Mouse (Mus musculus): ENCODE data around the gene Tha1. TPM values are rescaled to one million over a fixed set of nuclear protein-coding genes. Genes with fewer than 3 reads are reported as not detected.
A peak's percentile ranks its signal among the peaks of the same experiment; 100 is the strongest.
"Not testable (repeated sequence)": the region's sequence is repeated elsewhere in the genome, so short reads cannot be mapped to it uniquely, and the experiment has no call there.

Gene Tha1
- polyA plus RNA-seq, 1 experiment from 2014 or later = 5.2 TPM

DNA sequence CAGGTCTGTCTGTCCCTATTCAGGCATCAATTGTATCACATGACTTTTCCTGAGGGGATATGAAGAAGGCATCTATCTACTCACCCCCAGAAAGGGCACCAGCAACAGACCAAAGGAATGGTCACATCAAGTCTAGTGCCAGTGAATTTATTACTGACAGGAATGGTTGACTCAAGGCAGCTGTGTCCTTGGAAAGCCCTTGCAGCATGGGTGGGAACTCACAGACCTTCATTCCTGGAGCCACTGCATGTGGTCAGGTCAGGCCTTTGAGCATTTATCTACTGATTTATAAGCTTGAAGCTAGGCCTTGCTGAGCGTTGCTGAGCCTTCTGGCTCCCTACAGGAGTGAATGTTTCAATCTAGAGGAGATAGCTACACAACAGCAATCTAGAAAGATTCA, 32.4 kb downstream of the Tha1 start:
- no peak for DNase-seq (ENCODE audit: low spot score)
- no peak overlapping the region for H3K4me3 ChIP-seq

DNA sequence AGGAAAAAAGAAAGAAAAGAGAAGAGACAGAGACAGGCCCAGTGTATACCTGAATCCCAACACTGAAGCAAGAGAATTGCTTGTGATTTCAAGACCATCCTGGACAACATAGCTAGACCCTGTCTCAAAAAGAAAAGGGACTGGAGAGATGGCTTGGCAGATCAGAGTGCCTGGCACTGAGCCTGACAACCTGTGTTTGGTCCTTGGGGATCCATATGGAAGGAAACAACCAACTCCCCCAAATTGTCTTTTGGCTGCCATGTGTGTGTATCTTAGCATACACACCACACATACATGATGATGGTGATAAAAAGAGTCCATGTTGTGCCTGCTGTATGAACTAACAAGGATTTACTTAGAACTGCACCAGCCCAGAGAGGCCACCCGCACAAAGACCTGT, 34.3 kb downstream of the Tha1 start:
- WGBS = 86% methylated on average over 1 of the region's 1 CpGs
- no peak overlapping the region for H3K4me3 ChIP-seq
- no peak for DNase-seq (ENCODE audit: low spot score)
- no peaks in the 10 kb centered on the region for H3K27me3 ChIP-seq (ENCODE audit: low read depth, poor library complexity, severe bottlenecking)
- H3K4me1 ChIP-seq = peaks cover 4% of the 10 kb centered on the region; the same call in 1 of the 2 replicates
- no peak overlapping the region for H3K27ac ChIP-seq (replicated peaks)
- H3K9me3 ChIP-seq (replicated peaks) = no peaks in the 10 kb centered on the region
- no peaks in the 10 kb centered on the region for H3K36me3 ChIP-seq

More for the DNA sequence above, 32.4 kb downstream of the Tha1 start:
- Histone ChIP-seq H3K36me3 (no peaks in the 10 kb centered on the region), H3K9me3 (replicated peaks) (no peaks in the 10 kb centered on the region), H3K27ac (replicated peaks) (no peak overlapping the region), H3K27me3 (ENCODE audit: low read depth, poor library complexity, severe bottlenecking) (no peaks in the 10 kb centered on the region), H3K4me1 (peaks cover 4% of the 10 kb centered on the region; the same call in 1 of the 2 replicates)
- 67% methylated on average over 1 of the region's 1 CpGs for WGBS

DNA sequence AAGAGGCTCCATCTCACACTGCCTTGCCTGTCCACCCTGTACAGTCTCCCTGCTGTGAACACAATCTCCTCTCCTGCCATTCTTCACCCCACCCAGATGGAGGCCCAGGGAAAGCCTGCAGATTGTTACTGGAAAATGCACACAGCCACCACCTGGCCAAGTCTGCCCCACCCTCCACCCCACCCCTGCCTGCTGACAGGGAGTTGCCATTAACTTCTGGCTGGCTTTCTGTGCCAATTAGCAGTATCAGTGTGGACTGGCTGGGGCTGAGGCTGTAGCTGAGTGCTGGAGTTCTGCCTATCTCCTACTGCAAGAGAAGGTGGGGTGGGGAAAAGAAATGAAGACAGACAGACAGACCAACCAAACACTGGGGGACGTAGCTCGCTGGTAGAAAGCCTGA, 34.7 kb downstream of the Tha1 start:
- Histone ChIP-seq H3K4me3 (no peak overlapping the region), H3K36me3 (no peaks in the 10 kb centered on the region), H3K9me3 (replicated peaks) (no peaks in the 10 kb centered on the region), H3K4me1 (peaks cover 4% of the 10 kb centered on the region; the same call in 1 of the 2 replicates), H3K27ac (replicated peaks) (no peak overlapping the region), H3K27me3 (ENCODE audit: low read depth, poor library complexity, severe bottlenecking) (no peaks in the 10 kb centered on the region)
- no peak for DNase-seq (ENCODE audit: low spot score)
- 78% methylated on average over 2 of the region's 2 CpGs for WGBS

DNA sequence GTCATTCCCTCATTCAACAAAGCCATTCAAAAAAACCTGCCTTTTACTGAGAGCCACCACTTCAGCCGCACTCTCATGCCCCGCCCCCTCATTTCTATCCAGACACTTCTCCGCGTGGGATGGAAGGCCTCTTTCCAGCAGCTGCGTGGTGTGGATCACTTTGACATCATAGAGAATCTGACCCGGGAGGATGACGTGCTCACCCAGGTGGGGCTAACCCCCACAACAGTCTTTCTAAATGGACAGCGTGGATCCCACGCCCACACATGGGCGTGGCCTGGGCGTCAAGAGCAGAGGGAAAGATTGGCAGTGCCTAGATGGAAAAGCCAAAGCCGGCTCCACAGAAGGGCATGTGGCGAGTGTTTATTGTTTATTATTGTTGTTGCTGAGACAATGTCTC, 37.0 kb downstream of the Tha1 start:
- Histone ChIP-seq H3K27me3 (ENCODE audit: low read depth, poor library complexity, severe bottlenecking) (no peaks in the 10 kb centered on the region), H3K27ac (replicated peaks) (no peak overlapping the region), H3K9me3 (replicated peaks) (no peaks in the 10 kb centered on the region), H3K4me3 (peak overlapping the region; percentile 26; the same call in 1 of the 2 replicates), H3K36me3 (no peaks in the 10 kb centered on the region), H3K4me1 (peaks cover 17% of the 10 kb centered on the region)
- 29% methylated on average over 13 of the region's 13 CpGs for WGBS
- no peak for DNase-seq (ENCODE audit: low spot score)

DNA sequence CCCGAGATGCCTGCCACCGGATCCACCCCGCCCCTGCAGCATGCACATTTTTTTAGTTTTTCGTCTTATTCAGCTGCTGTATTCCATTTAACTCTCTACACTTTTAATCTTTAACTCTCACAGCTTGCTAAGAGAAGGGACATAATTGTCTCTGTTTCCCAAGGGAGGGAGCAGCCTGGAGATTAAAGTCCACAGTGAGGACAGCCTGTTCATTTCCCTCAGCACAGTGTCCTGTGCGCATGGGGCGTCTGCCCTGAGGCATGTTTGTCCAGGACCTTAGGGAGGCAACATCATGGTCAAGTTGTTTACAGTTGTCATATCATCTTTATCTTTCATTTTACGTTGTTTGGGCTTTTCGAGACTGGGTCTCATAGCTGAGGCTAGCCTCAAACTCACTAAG, 39.2 kb downstream of the Tha1 start:
- Histone ChIP-seq H3K4me1 (peaks cover 20% of the 10 kb centered on the region), H3K9me3 (replicated peaks) (no peaks in the 10 kb centered on the region), H3K4me3 (no peak overlapping the region), H3K27me3 (ENCODE audit: low read depth, poor library complexity, severe bottlenecking) (no peaks in the 10 kb centered on the region), H3K36me3 (no peaks in the 10 kb centered on the region), H3K27ac (replicated peaks) (no peak overlapping the region)
- WGBS = 97% methylated on average over 8 of the region's 8 CpGs
- DNase-seq (ENCODE audit: low spot score) = no peak

DNA sequence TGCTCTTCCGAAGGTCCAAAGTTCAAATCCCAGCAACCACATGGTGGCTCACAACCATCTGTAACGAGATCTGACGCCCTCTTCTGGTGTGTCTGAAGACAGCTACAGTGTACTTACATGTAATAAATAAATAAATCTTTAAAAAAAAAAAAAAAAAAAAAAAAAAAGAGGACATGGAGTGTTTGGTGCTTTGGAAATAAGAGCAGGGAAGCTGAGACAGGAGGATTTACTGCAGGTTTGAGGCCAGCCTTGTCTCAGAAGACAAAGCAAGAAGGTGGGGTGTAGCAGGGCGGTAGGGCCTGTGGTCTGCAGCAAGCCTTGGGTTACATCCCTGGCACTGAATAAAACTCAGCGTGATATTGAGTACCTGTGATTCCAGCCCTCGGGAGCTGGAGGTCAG, 39.8 kb downstream of the Tha1 start:
- H3K36me3 ChIP-seq; H3K4me3 ChIP-seq; H3K27me3 ChIP-seq (ENCODE audit: low read depth, poor library complexity, severe bottlenecking); H3K27ac ChIP-seq (replicated peaks); H3K9me3 ChIP-seq (replicated peaks); DNase-seq (ENCODE audit: low spot score): not testable (repeated sequence)
- peaks cover 25% of the 10 kb centered on the region for H3K4me1 ChIP-seq
- WGBS = 77% methylated on average over 6 of the region's 6 CpGs

DNA sequence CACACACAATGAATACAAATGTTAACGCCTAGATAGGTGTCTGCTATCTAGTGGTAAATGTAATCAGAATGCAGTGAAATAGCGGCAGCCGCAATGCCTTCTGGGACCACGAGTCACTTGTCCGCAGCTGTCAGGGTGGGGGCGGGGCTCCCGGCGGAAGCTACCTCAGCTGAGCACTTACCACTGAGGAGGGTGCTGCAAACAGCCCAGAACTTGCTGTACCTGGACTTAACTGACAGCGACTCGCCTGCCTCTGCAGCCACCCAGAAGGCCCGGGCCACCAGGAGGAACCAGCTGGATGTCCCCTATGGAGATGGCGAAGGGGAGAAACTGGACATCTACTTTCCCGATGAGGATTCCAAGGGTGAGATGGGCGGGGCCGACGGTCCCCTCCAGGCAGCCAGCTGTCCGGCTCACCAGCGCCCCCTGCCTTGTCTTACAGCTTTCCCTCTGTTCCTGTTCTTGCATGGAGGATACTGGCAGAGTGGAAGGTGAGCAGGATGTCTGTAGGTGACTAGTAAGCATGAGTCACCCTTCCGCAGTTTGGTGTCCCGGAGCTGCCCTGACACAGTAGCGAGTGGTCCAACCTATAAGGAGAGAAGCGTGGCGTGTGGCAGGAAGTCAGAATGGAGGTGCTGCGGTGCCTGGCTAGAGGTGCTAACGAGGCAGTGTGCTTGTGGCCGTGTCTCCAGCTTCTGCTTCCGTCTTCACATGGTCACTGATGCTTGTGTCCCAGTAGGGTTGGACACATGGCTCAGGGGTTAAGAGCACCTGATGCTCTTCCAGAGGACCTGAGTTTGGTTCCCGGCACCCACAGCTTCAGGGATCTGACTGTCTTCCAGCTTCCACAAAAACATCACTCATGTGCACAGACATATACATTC, 41.0 kb downstream of the Tha1 start:
- peak; percentile 86 for DNase-seq (ENCODE audit: low spot score)
- Histone ChIP-seq H3K4me1 (peaks cover 32% of the 10 kb centered on the region), H3K36me3 (no peaks in the 10 kb centered on the region), H3K27ac (replicated peaks) (peak overlapping the region; percentile 72), H3K4me3 (peak overlapping the region; percentile 54), H3K27me3 (ENCODE audit: low read depth, poor library complexity, severe bottlenecking) (no peaks in the 10 kb centered on the region), H3K9me3 (replicated peaks) (no peaks in the 10 kb centered on the region)
- WGBS = 16% methylated on average over 28 of the region's 28 CpGs

DNA sequence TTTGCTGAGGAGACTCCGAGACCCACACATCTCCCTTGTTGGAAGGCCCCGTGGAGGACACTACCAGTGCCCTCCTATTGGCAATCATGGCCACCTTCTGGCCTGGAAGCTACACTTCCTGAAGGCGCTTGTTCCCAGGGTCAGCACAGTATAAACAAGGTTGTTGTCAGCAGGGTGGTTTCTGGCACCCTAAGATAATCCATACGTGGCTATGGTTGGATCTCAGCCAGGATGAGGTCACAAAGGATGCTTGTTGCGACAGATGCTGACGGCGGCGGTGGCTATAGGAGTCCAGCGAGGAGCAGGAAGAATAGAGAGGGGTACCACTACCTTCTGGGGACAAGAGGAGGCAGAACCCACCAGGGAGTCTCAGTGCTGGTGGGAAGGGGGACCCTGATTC, 42.9 kb downstream of the Tha1 start:
- WGBS = 87% methylated on average over 9 of the region's 9 CpGs
- DNase-seq (ENCODE audit: low spot score) = no peak
- Histone ChIP-seq H3K36me3 (no peaks in the 10 kb centered on the region), H3K9me3 (replicated peaks) (no peaks in the 10 kb centered on the region), H3K27me3 (ENCODE audit: low read depth, poor library complexity, severe bottlenecking) (no peaks in the 10 kb centered on the region), H3K4me3 (no peak overlapping the region), H3K27ac (replicated peaks) (no peak overlapping the region), H3K4me1 (peaks cover 47% of the 10 kb centered on the region)

DNA sequence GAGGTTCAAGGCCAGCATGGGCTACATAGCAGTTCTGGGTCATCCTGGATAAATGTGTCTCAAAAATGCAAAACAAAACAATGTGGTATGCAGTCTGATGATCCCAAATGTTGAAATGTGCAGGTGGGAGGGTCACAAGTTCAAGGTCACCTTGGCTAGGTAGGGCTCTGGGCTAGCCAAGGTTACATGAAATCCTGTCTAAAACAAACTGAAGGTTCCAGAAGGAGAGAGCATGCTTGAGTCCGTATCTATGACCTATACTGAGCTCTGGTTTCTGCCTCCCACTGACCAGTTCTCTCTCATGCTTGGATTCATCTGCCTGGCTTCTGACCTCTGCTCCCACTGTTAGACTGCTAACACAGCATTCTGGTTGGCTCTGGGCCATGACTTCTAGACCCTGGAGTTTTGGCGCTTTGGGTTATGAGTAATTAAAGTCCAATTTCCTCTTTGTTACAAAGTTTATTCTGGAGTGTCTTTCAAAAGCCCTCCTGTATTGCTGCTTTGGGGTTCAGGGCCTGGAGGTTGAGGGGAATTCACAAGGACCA, 43.5 kb downstream of the Tha1 start:
- no peak overlapping the region for H3K27ac ChIP-seq (replicated peaks)
- 85% methylated on average over 2 of the region's 2 CpGs for WGBS
- no peak for DNase-seq (ENCODE audit: low spot score)
- no peaks in the 10 kb centered on the region for H3K9me3 ChIP-seq (replicated peaks)
- no peaks in the 10 kb centered on the region for H3K36me3 ChIP-seq
- H3K4me1 ChIP-seq = peaks cover 53% of the 10 kb centered on the region
- H3K27me3 ChIP-seq (ENCODE audit: low read depth, poor library complexity, severe bottlenecking) = no peaks in the 10 kb centered on the region
- H3K4me3 ChIP-seq = no peak overlapping the region

DNA sequence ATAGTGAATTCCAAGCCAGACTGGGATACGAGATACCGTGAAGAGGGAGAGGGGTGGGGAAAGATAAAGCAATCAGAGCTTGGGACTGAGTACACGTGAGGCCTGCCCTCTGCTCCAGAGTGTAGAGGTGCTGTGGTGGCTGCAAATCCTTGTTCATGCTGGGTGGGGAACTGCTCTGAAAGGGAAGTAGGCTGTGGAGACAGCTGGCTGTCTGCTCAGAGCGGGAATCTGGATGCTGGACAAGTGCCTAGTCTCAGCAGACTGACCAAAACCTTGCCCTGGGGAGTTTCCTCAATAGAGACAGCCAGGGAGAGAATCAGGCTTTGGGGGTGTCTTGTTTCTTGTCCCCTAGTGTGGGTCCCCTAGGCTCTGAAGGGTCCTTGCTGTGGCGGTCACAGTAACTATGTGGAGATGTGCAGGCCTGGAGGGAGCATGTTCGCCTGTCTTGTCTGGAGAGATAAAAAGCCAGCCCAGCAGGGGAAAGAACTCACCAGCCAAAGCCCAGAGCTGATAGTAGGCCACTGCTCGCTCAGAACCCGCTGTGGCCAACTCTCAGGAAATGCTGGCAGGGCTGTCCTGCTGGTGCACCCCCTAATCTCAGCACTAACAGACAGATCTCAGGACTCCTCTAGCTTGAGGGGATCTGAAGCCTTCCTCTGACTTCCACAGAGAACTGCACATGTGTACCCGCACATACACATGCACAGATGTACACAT, 44.2 kb downstream of the Tha1 start:
- Histone ChIP-seq H3K36me3 (peaks cover 2% of the 10 kb centered on the region), H3K4me1 (peaks cover 60% of the 10 kb centered on the region), H3K4me3 (no peak overlapping the region), H3K27ac (replicated peaks) (peak overlapping the region; percentile 35; the same call in 1 of the 2 replicates), H3K27me3 (ENCODE audit: low read depth, poor library complexity, severe bottlenecking) (no peaks in the 10 kb centered on the region), H3K9me3 (replicated peaks) (no peaks in the 10 kb centered on the region)
- no peak for DNase-seq (ENCODE audit: low spot score)
- 59% methylated on average over 9 of the region's 9 CpGs for WGBS

DNA sequence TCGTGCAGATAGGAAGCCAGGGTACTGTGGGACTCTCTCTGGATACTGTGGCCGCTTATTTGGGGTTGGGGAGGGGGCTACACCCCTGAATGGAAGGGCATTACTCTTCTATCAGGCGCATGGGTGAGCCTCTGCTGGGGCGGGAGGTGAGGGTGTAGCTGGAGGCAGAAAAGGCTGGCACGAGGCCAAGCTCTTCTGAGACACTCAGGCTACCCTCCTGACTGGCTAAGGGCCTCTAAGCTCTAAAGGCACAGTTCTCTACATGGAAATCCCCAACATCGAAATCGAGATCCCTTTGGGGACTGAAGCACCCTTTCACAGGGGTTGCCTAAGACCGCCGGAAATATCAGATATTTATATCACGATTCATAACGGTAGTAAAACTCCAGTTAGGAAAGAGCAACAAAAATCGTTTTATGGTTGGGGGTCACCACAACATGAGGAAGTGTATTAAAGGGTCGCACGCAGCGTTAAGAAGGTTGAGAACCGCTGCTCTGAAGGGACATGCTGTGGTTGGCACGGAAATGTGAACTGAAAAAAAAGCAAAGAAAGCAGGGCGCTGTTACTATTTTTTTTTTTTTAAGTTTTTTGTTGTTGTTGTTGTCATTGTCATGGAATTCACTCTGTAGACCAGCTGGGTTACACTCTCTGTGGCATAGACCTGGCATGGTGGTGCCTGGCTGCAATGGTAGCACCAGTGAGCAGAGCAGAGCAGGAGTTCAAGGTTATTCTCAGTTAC, 45.0 kb downstream of the Tha1 start:
- no peak for DNase-seq (ENCODE audit: low spot score)
- Histone ChIP-seq H3K4me1 (peaks cover 66% of the 10 kb centered on the region), H3K27me3 (ENCODE audit: low read depth, poor library complexity, severe bottlenecking) (no peaks in the 10 kb centered on the region), H3K36me3 (peaks cover 10% of the 10 kb centered on the region), H3K9me3 (replicated peaks) (no peaks in the 10 kb centered on the region), H3K27ac (replicated peaks) (0 out of 2 replicates have a peak overlapping the region, but pooled peaks have one; percentile 35), H3K4me3 (no peak overlapping the region)
- WGBS = 90% methylated on average over 18 of the region's 18 CpGs

DNA sequence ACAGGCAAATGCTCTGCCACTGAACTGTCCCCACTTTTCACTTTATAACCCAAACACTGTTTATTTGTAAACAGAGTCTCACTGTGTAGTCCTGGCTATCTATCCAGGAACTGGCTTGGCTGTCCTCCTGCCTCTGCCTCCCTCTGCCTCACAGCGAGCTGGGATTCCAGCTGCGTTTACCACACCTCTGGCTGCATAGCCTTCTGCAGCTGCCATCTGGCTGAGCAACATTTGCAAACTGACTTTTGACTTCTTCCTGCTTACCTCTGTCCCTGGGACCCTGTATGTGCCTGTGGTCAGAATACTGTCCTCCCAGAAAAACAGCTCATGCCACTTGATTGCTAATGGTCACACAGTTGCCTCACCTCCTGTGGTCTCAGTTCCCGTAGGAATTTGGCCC, 45.9 kb downstream of the Tha1 start:
- H3K27me3 ChIP-seq (ENCODE audit: low read depth, poor library complexity, severe bottlenecking) = no peaks in the 10 kb centered on the region
- no peak overlapping the region for H3K4me3 ChIP-seq
- peaks cover 64% of the 10 kb centered on the region for H3K4me1 ChIP-seq
- H3K9me3 ChIP-seq (replicated peaks) = no peaks in the 10 kb centered on the region
- peaks cover 19% of the 10 kb centered on the region for H3K36me3 ChIP-seq
- DNase-seq (ENCODE audit: low spot score) = no peak
- H3K27ac ChIP-seq (replicated peaks) = 0 out of 2 replicates have a peak overlapping the region, but pooled peaks have one; percentile 13
- WGBS = 76% methylated on average over 3 of the region's 3 CpGs

Data from midbrain, embryonic 10.5 days (tissue).